Comparison of ENCODE assay signal across 14 mouse cellular contexts in genomic region chr5:25079766-25080265, GRCm38 (mm10).
"Had no signal": no experiment of that assay in that cellular context is flagged by ENCODE, and none has a peak within 500 bp of the region (broad histone marks: within the 10 kb centered on the region; RNA-seq: fewer than 3 reads in every experiment).

No protein-coding gene starts in this region.

- H3K27ac ChIP-seq: lung, embryonic 15.5 days; macrophage; midbrain, embryonic 13.5 days; midbrain, embryonic 15.5 days; neural tube, embryonic 12.5 days; stomach, embryonic 15.5 days; stomach, postnatal 0 days had no signal

- H3K4me3 ChIP-seq: lung, embryonic 15.5 days; megakaryocyte, embryonic 14.5 days; midbrain, embryonic 13.5 days; midbrain, embryonic 15.5 days; neural tube, embryonic 12.5 days; stomach, embryonic 15.5 days had no signal

- DNase-seq: lung, adult 2 months; lung, postnatal 14 days; lung, postnatal 36 days; thymus, adult 2 months; thymus, postnatal 25 days; thymus, postnatal 4 days had no signal

- H3K4me1 ChIP-seq: lung, embryonic 15.5 days; midbrain, embryonic 15.5 days; stomach, embryonic 15.5 days had no signal
